Mouse (Mus musculus): Measurements from ENCODE around the gene Kcnq5. TPM values are rescaled to one million over a fixed set of nuclear protein-coding genes. Genes with fewer than 3 reads are reported as not detected.
"Not testable (repeated sequence)": the region's sequence is repeated elsewhere in the genome, so short reads cannot be mapped to it uniquely, and the experiment has no call there.

Kcnq5 gene
- total RNA-seq, 2 experiments from 2014 or later: 2.2 to 3.1 TPM

GRCm38 (mm10) chr1:21383256-21383655, 578.5 kb downstream of the Kcnq5 start, which contains the start of gene Khdc1b:
Khdc1b (plus strand) TSS chr1:21383556.
- no peak for DNase-seq (ENCODE audit: low spot score in 2 of 2)

- not testable (repeated sequence) for DNase-seq (ENCODE audit: low spot score in 2 of 2)
These were observed 593.7 kb downstream of the Kcnq5 start, which contains the start of gene Khdc1c for GRCm38 (mm10) chr1:21368031-21368430. Khdc1c (plus strand) TSS chr1:21368331.

- no peak for DNase-seq (ENCODE audit: low spot score in 2 of 2)
These were observed 612.4 kb downstream of the Kcnq5 start, which contains the start of gene Khdc1a for GRCm38 (mm10) chr1:21349341-21349740. Khdc1a (plus strand) TSS chr1:21349641.

All from gastrocnemius, postnatal 4 days (tissue).